Mouse (Mus musculus) G1E (cell line): Measurements from ENCODE around the gene 4632433K11Rik. TPM values are rescaled to one million over a fixed set of nuclear protein-coding genes. Genes with fewer than 3 reads are reported as not detected.
"Not testable (repeated sequence)": the region's sequence is repeated elsewhere in the genome, so short reads cannot be mapped to it uniquely, and the experiment has no call there.

Experiments used
- ATAC-seq: 2 replicates; pipeline ENCODE4 v1.8.0; 2016; ENCODE audit warnings: mild to moderate bottlenecking; ENCODE audit not compliant: insufficient number of reproducible peaks, poor library complexity, low FRiP score, severe bottlenecking; ENCODE audit errors: extremely low read depth
- DNase-seq: peaks from one replicate; pipeline ENCODE4 v3.0.0; 2012; ENCODE audit warnings: low spot score
- H3K27me3 ChIP-seq: 2 replicates; pipeline ENCODE4 v1.6.1; 2012; ENCODE audit warnings: mild to moderate bottlenecking, low read length, inconsistent platforms; ENCODE audit not compliant: insufficient read depth
- H3K36me3 ChIP-seq: replicated peaks from 2 replicates; pipeline ENCODE3; 2012; ENCODE audit warnings: mild to moderate bottlenecking, inconsistent platforms
- H3K4me1 ChIP-seq: 2 replicates; pipeline ENCODE4 v1.6.1; 2012; ENCODE audit warnings: low read depth, low read length, inconsistent platforms, mixed read lengths; ENCODE audit not compliant: insufficient read depth
- H3K4me3 ChIP-seq: 2 replicates; pipeline ENCODE4 v1.5.1; 2012; ENCODE audit warnings: low read depth, mild to moderate bottlenecking, inconsistent platforms, low read length, moderate library complexity, mixed read lengths
- H3K9me3 ChIP-seq: replicated peaks from 2 replicates; pipeline ENCODE4 v1.6.1; 2012; ENCODE audit warnings: inconsistent platforms
- CTCF ChIP-seq: IDR thresholded peaks from 2 replicates; pipeline ENCODE4 v1.5.1; 2012; ENCODE audit warnings: low read depth, low read length, inconsistent platforms, mixed read lengths
- GATA1 ChIP-seq: IDR thresholded peaks from 2 replicates; pipeline ENCODE4 v1.6.1; 2012; ENCODE audit warnings: borderline replicate concordance, low read length, inconsistent platforms, mixed read lengths
- GATA2 ChIP-seq: IDR thresholded peaks from 2 replicates; pipeline ENCODE4 v1.6.1; 2012; ENCODE audit warnings: low read depth, low read length, inconsistent platforms, borderline replicate concordance
- POLR2AphosphoS5 ChIP-seq: IDR thresholded peaks from 2 replicates; pipeline ENCODE4 v1.6.1; 2012; ENCODE audit warnings: low read depth, low read length, inconsistent platforms; ENCODE audit not compliant: insufficient replicate concordance
- TAL1 ChIP-seq: conservative IDR thresholded peaks from 2 replicates; pipeline ENCODE4 v1.6.1; 2012; ENCODE audit warnings: low read depth, low read length, inconsistent platforms, mixed read lengths
- polyA plus RNA-seq: library from polyadenylated mRNA; stranded (reverse); fragments of >175 nt; gene quantifications from 2 replicates; pipeline ENCODE4 v1.2.3, GENCODE M21; 2012
- total RNA-seq, 2 experiments: library from RNA; stranded (forward) in 1 of 2; stranded (reverse) in 1 of 2; fragments of 200-1000 nt in 1 of 2; fragments of >200 nt in 1 of 2; fragmentation: Nextera tagmentation in 1 of 2; gene quantifications; 2 replicates each; pipeline ENCODE4 v1.2.3; 2014 to 2017

4632433K11Rik gene
- total and polyA plus RNA-seq, 3 experiments: 0.98 to 1.2 TPM; not detected in 1

GRCm38 (mm10) chr7:5017352-5017751 is 16.6 kb upstream of the 4632433K11Rik start:
- ATAC-seq (no peak), DNase-seq (no peak)
- TF ChIP-seq CTCF (no peak), TAL1 (no peak), POLR2AphosphoS5 (no peak), GATA1 (no peak), GATA2 (no peak)
- H3K9me3 ChIP-seq: peaks cover 13% of the 10 kb centered on the region
- no peaks in the 10 kb centered on the region for H3K27me3 ChIP-seq
- no peak overlapping the region; the same call in 1 of the 2 replicates for H3K4me3 ChIP-seq
- H3K4me1 ChIP-seq: peaks cover 56% of the 10 kb centered on the region
- H3K36me3 ChIP-seq: peaks cover 42% of the 10 kb centered on the region

GRCm38 (mm10) chr7:5017931-5018330 is 16.0 kb upstream of the 4632433K11Rik start:
- ATAC-seq: no peak
- no peaks in the 10 kb centered on the region for H3K27me3 ChIP-seq
- no peak overlapping the region; the same call in 1 of the 2 replicates for H3K4me3 ChIP-seq
- no peak for DNase-seq
- H3K4me1 ChIP-seq: peaks cover 56% of the 10 kb centered on the region
- H3K9me3 ChIP-seq: peaks cover 13% of the 10 kb centered on the region
- H3K36me3 ChIP-seq: peaks cover 42% of the 10 kb centered on the region
- TF ChIP-seq GATA1 (no peak), POLR2AphosphoS5 (no peak), TAL1 (no peak), CTCF (no peak), GATA2 (no peak)

GRCm38 (mm10) chr7:5019576-5019975 is 14.3 kb upstream of the 4632433K11Rik start:
- DNase-seq, ATAC-seq, H3K27me3 ChIP-seq: not testable (repeated sequence)
- peaks cover 65% of the 10 kb centered on the region for H3K4me1 ChIP-seq
- peak overlapping the region; percentile 80 for H3K4me3 ChIP-seq
- peaks cover 55% of the 10 kb centered on the region for H3K36me3 ChIP-seq
- peaks cover 13% of the 10 kb centered on the region for H3K9me3 ChIP-seq

- no peak for TF ChIP-seq TAL1
- no peak for TF ChIP-seq POLR2AphosphoS5
- no peak for TF ChIP-seq GATA2
- no peak for TF ChIP-seq CTCF
- TF ChIP-seq GATA1: no peak
- Histone ChIP-seq H3K4me1 (peaks cover 70% of the 10 kb centered on the region), H3K9me3 (peaks cover 13% of the 10 kb centered on the region), H3K36me3 (peaks cover 61% of the 10 kb centered on the region), H3K4me3 (peak within 1 kb of the TSS; percentile 80), H3K27me3 (no peaks in the 10 kb centered on the region)
- peak; percentile 93 for DNase-seq
- peak; percentile 83 for ATAC-seq
Observed at GRCm38 (mm10) chr7:5020000-5020681, 13.8 kb upstream of the 4632433K11Rik start, which contains the start of the genes Zfp865 and Ccdc106. TSS of gene Zfp865 (plus strand) at chr7:5020376. TSS of gene Ccdc106 (plus strand) at chr7:5020553.

- ATAC-seq (no peak), DNase-seq (no peak)
- Histone ChIP-seq H3K9me3 (peaks cover 13% of the 10 kb centered on the region), H3K4me1 (peaks cover 75% of the 10 kb centered on the region), H3K36me3 (peaks cover 66% of the 10 kb centered on the region), H3K4me3 (peak overlapping the region; percentile 80), H3K27me3 (no peaks in the 10 kb centered on the region)
- TF ChIP-seq GATA2 (no peak), CTCF (no peak), TAL1 (no peak), GATA1 (no peak), POLR2AphosphoS5 (no peak)
Observed at GRCm38 (mm10) chr7:5020685-5021084, 13.2 kb upstream of the 4632433K11Rik start.

- DNase-seq (no peak), ATAC-seq (no peak)
- Histone ChIP-seq H3K36me3 (peaks cover 72% of the 10 kb centered on the region), H3K27me3 (no peaks in the 10 kb centered on the region), H3K4me3 (peak overlapping the region; percentile 80), H3K4me1 (peaks cover 75% of the 10 kb centered on the region), H3K9me3 (peaks cover 13% of the 10 kb centered on the region)
- TF ChIP-seq TAL1: no peak
- no peak for TF ChIP-seq POLR2AphosphoS5
- no peak for TF ChIP-seq CTCF
- no peak for TF ChIP-seq GATA2
- no peak for TF ChIP-seq GATA1
Observed at GRCm38 (mm10) chr7:5021197-5021596, 12.7 kb upstream of the 4632433K11Rik start.

GRCm38 (mm10) chr7:5029543-5029942 is 4.4 kb upstream of the 4632433K11Rik start:
- peak overlapping the region; percentile 54 for H3K4me3 ChIP-seq

More at GRCm38 (mm10) chr7:5029543-5029942, 4.4 kb upstream of the 4632433K11Rik start:
- H3K9me3 ChIP-seq: peaks cover 33% of the 10 kb centered on the region
- no peak for ATAC-seq
- no peak for DNase-seq
- TF ChIP-seq TAL1: no peak
- no peak for TF ChIP-seq CTCF
- peaks cover 12% of the 10 kb centered on the region; the same call in 1 of the 2 replicates for H3K27me3 ChIP-seq
- H3K4me1 ChIP-seq: peaks cover 26% of the 10 kb centered on the region
- H3K36me3 ChIP-seq: peaks cover 98% of the 10 kb centered on the region
